Mouse (Mus musculus): Measurements from ENCODE around the gene Asah2. TPM values are rescaled to one million over a fixed set of nuclear protein-coding genes. Genes with fewer than 3 reads are reported as not detected.
"Not testable (repeated sequence)": the region's sequence is repeated elsewhere in the genome, so short reads cannot be mapped to it uniquely, and the experiment has no call there.

Gene Asah2
- polyA plus RNA-seq, 1 experiment from 2014 or later: 2.4 TPM

DNA sequence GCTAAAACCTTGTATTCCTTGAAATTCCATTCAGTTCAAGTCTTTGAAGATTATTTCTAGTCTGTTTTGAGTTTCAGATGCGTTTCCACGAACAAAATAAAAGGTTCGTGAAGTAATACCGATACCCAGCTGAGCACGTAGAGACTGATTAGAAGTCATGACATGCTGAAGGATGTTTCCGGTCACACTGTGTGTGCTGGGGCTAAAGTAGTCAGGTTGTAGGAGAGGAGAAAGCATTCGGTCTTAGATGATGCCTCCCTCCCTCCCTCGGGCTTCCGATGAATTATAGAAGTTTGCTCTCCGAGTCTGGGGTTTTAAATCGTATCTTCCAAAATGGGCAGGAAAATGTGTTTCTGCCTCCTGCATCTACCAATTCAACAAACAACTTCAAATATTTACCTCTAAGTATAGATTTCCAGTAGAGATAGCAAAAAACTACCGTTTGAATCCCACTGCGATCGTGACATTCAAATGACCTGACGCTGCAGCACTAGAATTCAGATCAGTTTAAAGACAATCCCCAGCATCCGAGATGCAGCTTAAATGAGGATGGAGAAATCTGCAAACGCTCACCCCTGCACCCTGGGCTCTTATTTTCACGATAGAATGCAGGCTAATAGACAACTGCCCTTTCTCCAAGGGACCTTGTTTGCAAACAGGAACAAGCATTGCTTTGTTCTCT lies 5.6 kb downstream of the Asah2 start:
- no peak overlapping the region for H3K9ac ChIP-seq
- H3K9me3 ChIP-seq (replicated peaks): no peaks in the 10 kb centered on the region
- peaks cover 17% of the 10 kb centered on the region; the same call in 1 of the 2 replicates for H3K4me1 ChIP-seq (replicated peaks)
- WGBS: 32% methylated on average over 18 of the region's 18 CpGs
- no peaks in the 10 kb centered on the region for H3K36me3 ChIP-seq
- no peak overlapping the region for H3K27ac ChIP-seq
- peak overlapping the region; percentile 42 for H3K4me2 ChIP-seq
- no peak for ATAC-seq (replicated peaks; ENCODE audit: insufficient number of reproducible peaks, insufficient read depth, low FRiP score, low read depth)
- H3K27me3 ChIP-seq: no peaks in the 10 kb centered on the region
- H3K4me3 ChIP-seq: peak overlapping the region; percentile 19

DNA sequence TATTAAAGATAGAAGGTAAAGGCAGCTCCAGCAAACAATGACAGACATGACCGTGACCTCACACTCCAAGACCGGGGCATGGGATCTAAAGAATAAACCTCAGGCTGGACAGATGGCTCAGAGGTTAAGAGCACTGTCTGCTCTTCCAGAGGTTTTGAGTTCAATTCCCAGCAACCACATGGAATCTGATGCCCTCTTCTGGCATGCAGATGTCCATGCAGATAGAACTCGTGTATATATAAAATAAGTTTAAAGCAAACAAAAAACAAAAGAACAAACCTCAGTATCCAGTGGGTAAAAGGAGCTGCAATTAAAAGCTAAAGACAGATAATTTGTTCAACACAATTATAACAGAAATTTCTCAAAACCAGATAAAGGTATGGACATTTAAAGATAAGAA lies 9.4 kb downstream of the Asah2 start:
- ATAC-seq (replicated peaks; ENCODE audit: insufficient number of reproducible peaks, insufficient read depth, low FRiP score, low read depth): no peak
- H3K36me3 ChIP-seq: no peaks in the 10 kb centered on the region
- H3K27me3 ChIP-seq: no peaks in the 10 kb centered on the region
- H3K9ac ChIP-seq: no peak overlapping the region
- no peak overlapping the region for H3K4me2 ChIP-seq
- H3K4me3 ChIP-seq: no peak overlapping the region
- H3K27ac ChIP-seq: no peak overlapping the region
- WGBS: 77% methylated on average over 3 of the region's 3 CpGs
- H3K4me1 ChIP-seq (replicated peaks): peaks cover 9% of the 10 kb centered on the region; the same call in 1 of the 2 replicates
- no peaks in the 10 kb centered on the region for H3K9me3 ChIP-seq (replicated peaks)

DNA sequence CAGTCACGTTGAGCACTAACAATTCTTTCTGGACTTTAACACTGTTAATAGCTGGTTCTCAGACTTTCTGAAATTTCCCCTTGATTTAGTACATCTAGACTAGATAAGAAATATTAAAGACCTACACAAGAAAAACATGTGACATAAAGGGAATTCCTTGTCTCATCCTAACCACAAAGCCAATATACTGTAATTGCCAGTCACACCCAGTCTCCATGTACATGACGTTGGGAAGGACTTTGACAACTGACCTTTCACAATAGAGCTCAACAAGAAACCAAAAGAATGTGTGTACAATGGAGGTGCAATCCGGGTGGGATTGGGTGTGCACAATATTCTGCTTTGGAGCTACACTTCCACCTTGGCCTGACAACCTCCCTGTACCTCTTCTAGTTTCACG lies 15.7 kb downstream of the Asah2 start:
- H3K4me3 ChIP-seq: no peak overlapping the region
- H3K9ac ChIP-seq: no peak overlapping the region
- H3K9me3 ChIP-seq (replicated peaks): no peaks in the 10 kb centered on the region
- no peak overlapping the region for H3K27ac ChIP-seq
- H3K27me3 ChIP-seq: no peaks in the 10 kb centered on the region
- no peaks in the 10 kb centered on the region for H3K36me3 ChIP-seq
- no peaks in the 10 kb centered on the region for H3K4me1 ChIP-seq (replicated peaks)
- no peak for ATAC-seq (replicated peaks; ENCODE audit: insufficient number of reproducible peaks, insufficient read depth, low FRiP score, low read depth)
- WGBS: 83% methylated on average over 4 of the region's 4 CpGs
- H3K4me2 ChIP-seq: no peak overlapping the region

DNA sequence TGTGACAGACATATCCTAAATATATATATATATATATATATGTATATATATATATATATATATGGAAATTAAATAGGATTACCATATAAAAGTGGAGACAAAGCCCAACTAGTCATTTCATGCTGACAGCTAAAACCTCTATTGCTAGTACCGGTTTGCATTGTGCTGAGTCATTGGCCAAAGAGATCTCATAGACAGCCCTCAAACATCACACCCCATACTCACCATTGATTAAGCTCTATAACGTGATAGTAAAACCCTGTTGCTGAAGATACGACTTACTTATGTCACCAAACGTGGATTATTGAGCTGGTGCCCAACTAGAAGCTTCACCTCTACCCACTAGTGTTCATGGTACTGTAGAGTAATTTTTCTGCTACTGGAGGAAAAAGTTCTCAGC lies 17.2 kb downstream of the Asah2 start:
- WGBS: 84% methylated on average over 4 of the region's 4 CpGs
- ATAC-seq (replicated peaks; ENCODE audit: insufficient number of reproducible peaks, insufficient read depth, low FRiP score, low read depth): no peak

DNA sequence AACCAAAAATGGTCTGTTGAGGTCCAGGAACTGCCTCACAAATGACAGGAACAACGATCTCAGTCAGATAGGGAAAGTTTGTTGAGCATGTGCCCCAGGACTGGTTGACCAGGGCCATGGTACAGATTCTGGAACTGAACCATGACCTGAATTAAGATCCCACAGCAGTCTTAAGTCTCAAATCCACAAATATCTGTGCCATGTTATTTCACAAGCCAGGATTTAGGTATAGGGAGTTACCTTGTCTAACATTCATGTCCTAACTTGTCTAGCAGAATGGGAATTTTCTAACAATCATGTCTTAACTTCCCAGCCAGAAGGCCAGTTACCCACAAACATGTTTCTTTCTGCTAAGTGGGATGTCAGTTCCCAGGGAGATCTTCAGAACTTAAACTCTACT lies 19.4 kb downstream of the Asah2 start:
- no peak overlapping the region for H3K27ac ChIP-seq
- no peak overlapping the region for H3K9ac ChIP-seq
- no peaks in the 10 kb centered on the region for H3K27me3 ChIP-seq
- no peaks in the 10 kb centered on the region for H3K9me3 ChIP-seq (replicated peaks)
- no peak overlapping the region for H3K4me3 ChIP-seq
- no peak overlapping the region for H3K4me2 ChIP-seq
- no peaks in the 10 kb centered on the region for H3K36me3 ChIP-seq
- no peaks in the 10 kb centered on the region for H3K4me1 ChIP-seq (replicated peaks)
- ATAC-seq (replicated peaks; ENCODE audit: insufficient number of reproducible peaks, insufficient read depth, low FRiP score, low read depth): no peak
- 74% methylated on average over 1 of the region's 1 CpGs for WGBS

More for the DNA sequence above, 17.2 kb downstream of the Asah2 start:
- no peak overlapping the region for H3K27ac ChIP-seq
- H3K27me3 ChIP-seq: no peaks in the 10 kb centered on the region
- no peaks in the 10 kb centered on the region for H3K9me3 ChIP-seq (replicated peaks)
- H3K4me3 ChIP-seq: no peak overlapping the region
- no peak overlapping the region for H3K9ac ChIP-seq
- H3K36me3 ChIP-seq: no peaks in the 10 kb centered on the region
- no peak overlapping the region for H3K4me2 ChIP-seq
- H3K4me1 ChIP-seq (replicated peaks): no peaks in the 10 kb centered on the region

DNA sequence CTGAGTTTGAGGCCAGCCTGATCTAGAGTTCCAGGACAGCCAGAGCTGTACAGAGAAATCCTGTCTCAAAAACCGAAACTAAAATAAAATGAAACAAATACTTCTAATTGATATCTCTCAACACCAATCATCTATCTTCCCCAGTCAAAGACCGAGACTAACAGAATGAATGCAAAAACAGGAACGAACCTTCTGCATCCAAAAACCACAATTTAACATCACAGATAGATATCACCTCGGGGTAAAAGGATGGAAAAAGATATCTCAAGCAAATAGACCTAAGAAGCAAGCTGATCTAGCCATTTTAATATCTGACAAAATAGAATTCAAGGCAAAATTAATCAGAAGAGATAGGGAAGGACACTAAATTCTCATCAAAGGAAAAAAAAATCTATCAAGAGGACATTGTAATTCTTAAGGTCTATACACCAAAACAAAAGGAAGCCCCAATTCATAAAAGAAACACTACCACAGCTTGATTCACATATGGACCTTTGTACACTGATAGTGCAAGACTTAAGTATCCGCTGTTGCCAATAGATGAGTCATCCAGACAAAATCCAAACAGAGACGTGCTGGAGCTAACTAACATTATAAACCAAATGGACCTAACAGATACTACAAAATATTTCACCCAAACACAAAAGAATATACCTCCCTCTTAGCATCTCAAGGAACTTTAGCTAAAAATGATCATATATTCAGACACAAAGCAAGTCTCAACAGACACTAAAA lies 20.1 kb downstream of the Asah2 start:
- Histone ChIP-seq H3K9ac (no peak overlapping the region), H3K4me3 (no peak overlapping the region), H3K27me3 (no peaks in the 10 kb centered on the region), H3K36me3 (no peaks in the 10 kb centered on the region), H3K4me2 (no peak overlapping the region), H3K27ac (no peak overlapping the region), H3K9me3 (replicated peaks) (no peaks in the 10 kb centered on the region), H3K4me1 (replicated peaks) (no peaks in the 10 kb centered on the region)
- ATAC-seq (replicated peaks; ENCODE audit: insufficient number of reproducible peaks, insufficient read depth, low FRiP score, low read depth): no peak
- 72% methylated on average over 6 of the region's 6 CpGs for WGBS

DNA sequence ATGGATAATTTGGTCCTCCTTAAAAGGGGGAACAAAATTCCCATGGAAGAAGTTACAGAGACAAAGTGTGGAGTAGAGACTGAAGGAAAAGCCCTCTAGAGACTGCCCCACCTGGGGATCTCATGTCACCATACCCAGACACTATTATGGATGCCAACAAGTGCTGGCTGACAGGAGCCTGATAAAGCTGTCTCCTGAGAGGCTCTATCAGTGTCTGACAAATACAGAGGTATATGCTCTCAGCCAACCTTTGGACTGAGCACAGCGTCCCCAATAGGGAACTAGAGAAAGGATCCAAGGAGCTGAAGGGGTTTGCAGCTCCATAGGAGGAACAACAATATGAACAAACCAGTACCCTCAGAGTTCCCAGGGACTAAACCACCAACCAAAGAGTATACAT lies 23.2 kb downstream of the Asah2 start:
- not testable (repeated sequence) for H3K4me2 ChIP-seq; H3K4me3 ChIP-seq; H3K27me3 ChIP-seq; ATAC-seq (replicated peaks; ENCODE audit: insufficient number of reproducible peaks, insufficient read depth, low FRiP score, low read depth); H3K4me1 ChIP-seq (replicated peaks); H3K9ac ChIP-seq; H3K27ac ChIP-seq; H3K9me3 ChIP-seq (replicated peaks); H3K36me3 ChIP-seq
- whole genome bisulfite sequencing: 41% methylated on average over 1 of the region's 1 CpGs

DNA sequence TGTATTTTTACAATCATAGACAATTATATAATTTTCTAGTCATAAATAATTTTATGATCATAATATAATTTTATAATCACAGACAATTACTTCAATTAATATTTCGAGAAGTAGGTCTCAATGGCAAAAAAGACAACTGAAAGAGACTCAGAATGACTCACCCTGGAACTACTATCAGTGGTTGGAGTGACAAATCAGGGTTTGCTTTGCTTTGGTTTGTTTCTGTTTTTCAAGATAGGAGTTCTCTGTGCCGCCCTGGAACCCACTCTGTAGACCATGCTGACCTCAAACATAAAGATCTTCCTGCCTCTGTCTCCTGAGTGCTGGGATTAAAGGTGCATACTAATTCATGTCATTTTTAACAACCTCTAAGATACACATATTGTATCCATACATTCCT lies 37.7 kb downstream of the Asah2 start:
- no peak overlapping the region for H3K4me3 ChIP-seq
- H3K36me3 ChIP-seq: no peaks in the 10 kb centered on the region
- peaks cover 18% of the 10 kb centered on the region for H3K4me1 ChIP-seq (replicated peaks)
- no peak overlapping the region for H3K9ac ChIP-seq
- no peak overlapping the region for H3K4me2 ChIP-seq
- H3K27me3 ChIP-seq: no peaks in the 10 kb centered on the region
- no peak for ATAC-seq (replicated peaks; ENCODE audit: insufficient number of reproducible peaks, insufficient read depth, low FRiP score, low read depth)
- WGBS: 65% methylated on average over 2 of the region's 2 CpGs
- no peak overlapping the region for H3K27ac ChIP-seq
- H3K9me3 ChIP-seq (replicated peaks): no peaks in the 10 kb centered on the region

DNA sequence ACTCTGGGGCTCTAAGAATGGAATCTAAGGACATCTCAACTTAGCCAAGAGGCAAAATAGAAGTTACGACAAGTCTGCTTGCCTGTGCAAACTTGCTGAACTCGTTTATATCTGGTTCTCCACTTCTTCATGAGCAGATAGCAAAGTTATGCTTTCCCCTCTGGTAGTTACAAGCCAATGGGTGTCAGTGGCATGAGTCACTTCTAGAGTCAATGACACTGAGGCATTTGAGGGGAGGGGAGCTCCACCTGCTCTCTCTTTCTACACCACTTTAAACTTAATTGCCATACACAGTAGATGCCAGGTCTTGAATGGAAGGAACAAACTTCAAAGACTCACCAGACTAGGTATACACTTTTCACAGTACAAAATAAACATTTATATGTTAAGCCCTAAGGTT lies 38.4 kb downstream of the Asah2 start:
- Histone ChIP-seq H3K4me1 (replicated peaks) (peaks cover 18% of the 10 kb centered on the region), H3K27ac (peak overlapping the region; percentile 35), H3K27me3 (no peaks in the 10 kb centered on the region), H3K9ac (no peak overlapping the region), H3K36me3 (no peaks in the 10 kb centered on the region), H3K4me2 (no peak overlapping the region), H3K4me3 (no peak overlapping the region), H3K9me3 (replicated peaks) (no peaks in the 10 kb centered on the region)
- 22% methylated on average over 2 of the region's 2 CpGs for WGBS
- no peak for ATAC-seq (replicated peaks; ENCODE audit: insufficient number of reproducible peaks, insufficient read depth, low FRiP score, low read depth)

DNA sequence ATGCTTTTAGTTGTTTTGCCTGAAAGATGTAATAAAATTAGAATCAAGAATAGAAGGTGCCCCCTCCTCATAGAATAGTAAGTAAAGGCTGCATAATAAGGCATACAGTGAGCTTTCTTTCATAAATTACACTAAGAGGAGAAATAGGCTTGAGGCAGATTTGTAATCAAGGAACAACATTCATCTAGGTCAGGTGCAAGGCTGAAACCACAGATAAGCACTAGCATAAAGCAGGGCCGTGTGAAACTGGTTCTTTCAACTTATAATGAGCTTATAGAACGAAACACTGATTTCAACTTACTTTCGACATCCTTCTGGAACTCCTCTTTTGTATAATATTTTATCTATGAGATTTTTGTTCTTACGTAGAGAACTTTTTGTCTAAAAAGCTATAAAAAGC lies 40.3 kb downstream of the Asah2 start:
- Histone ChIP-seq H3K9ac (no peak overlapping the region), H3K9me3 (replicated peaks) (no peaks in the 10 kb centered on the region)

DNA sequence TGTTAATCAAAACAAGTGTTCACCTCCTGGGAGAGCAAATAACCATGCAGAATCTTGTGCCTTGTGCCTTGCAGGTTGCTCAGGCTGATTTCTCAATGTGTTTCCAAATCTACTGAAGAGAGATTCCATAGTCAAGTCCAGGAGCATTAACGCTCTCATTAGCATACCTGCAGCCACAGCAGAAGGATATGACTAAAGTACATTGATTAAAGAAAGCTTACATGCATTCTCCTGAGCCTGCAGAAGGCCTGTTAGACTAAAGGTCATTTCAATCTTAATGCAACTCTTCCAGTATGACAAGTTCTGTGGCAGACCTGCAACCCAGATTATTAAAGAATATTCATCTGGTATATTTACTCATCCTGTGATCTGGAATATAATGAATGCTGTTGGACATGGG lies 46.7 kb downstream of the Asah2 start:
- H3K27ac ChIP-seq: no peak overlapping the region
- H3K9me3 ChIP-seq (replicated peaks): no peaks in the 10 kb centered on the region
- no peaks in the 10 kb centered on the region for H3K27me3 ChIP-seq
- no peak overlapping the region for H3K4me2 ChIP-seq
- H3K9ac ChIP-seq: no peak overlapping the region
- no peak overlapping the region for H3K4me3 ChIP-seq
- WGBS: 81% methylated on average over 1 of the region's 1 CpGs
- no peaks in the 10 kb centered on the region for H3K36me3 ChIP-seq
- ATAC-seq (replicated peaks; ENCODE audit: insufficient number of reproducible peaks, insufficient read depth, low FRiP score, low read depth): no peak
- peaks cover 10% of the 10 kb centered on the region for H3K4me1 ChIP-seq (replicated peaks)

More for the DNA sequence above, 40.3 kb downstream of the Asah2 start:
- WGBS: 69% methylated on average over 4 of the region's 4 CpGs
- H3K36me3 ChIP-seq: no peaks in the 10 kb centered on the region
- H3K4me3 ChIP-seq: no peak overlapping the region
- H3K27ac ChIP-seq: no peak overlapping the region
- H3K4me1 ChIP-seq (replicated peaks): peaks cover 19% of the 10 kb centered on the region
- ATAC-seq (replicated peaks; ENCODE audit: insufficient number of reproducible peaks, insufficient read depth, low FRiP score, low read depth): no peak
- no peaks in the 10 kb centered on the region for H3K27me3 ChIP-seq
- H3K4me2 ChIP-seq: no peak overlapping the region

DNA sequence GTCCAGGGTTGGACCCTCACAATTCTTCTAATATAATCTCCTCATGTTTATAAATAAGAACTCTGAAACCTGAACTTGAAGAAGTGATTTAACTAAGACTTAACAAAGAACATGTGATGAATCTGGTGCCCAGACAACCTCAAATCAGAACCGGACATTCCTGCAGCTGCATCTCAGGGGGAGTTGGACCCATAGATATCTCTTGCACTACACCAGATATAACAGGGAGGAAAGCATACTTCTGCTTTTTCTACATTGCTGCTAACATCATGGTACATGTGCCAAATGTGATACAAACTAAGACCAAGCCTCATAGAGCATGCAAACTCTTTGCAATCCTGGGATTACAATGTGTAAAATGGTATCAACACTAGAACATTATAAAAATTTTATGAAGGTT lies 51.8 kb downstream of the Asah2 start:
- Histone ChIP-seq H3K27me3 (no peaks in the 10 kb centered on the region), H3K4me3 (no peak overlapping the region), H3K4me2 (no peak overlapping the region), H3K9me3 (replicated peaks) (no peaks in the 10 kb centered on the region), H3K36me3 (no peaks in the 10 kb centered on the region), H3K4me1 (replicated peaks) (no peaks in the 10 kb centered on the region), H3K27ac (no peak overlapping the region), H3K9ac (no peak overlapping the region)
- no peak for ATAC-seq (replicated peaks; ENCODE audit: insufficient number of reproducible peaks, insufficient read depth, low FRiP score, low read depth)
- 73% methylated on average over 1 of the region's 1 CpGs for WGBS

All from heart, embryonic 15.5 days (tissue).